Mouse (Mus musculus) midbrain, embryonic 16.5 days (tissue): Measurements from ENCODE around the gene Xrcc1. TPM values are rescaled to one million over a fixed set of nuclear protein-coding genes. Genes with fewer than 3 reads are reported as not detected.

ENCODE experiments used
- ATAC-seq: fragments of 200-750 bp; cut with Nextera tagmentation; 2 replicates; pipeline ENCODE4 v1.8.0; 2017; ENCODE audit warnings: moderate TSS enrichment
- H3K27ac ChIP-seq: fragments of 300-500 bp; sonication (generic); 2 replicates; pipeline ENCODE4 v1.5.1; 2014; ENCODE audit warnings: mild to moderate bottlenecking, low read length, mixed read lengths
- H3K27me3 ChIP-seq: fragments of 300-500 bp; sonication (generic); 2 replicates; pipeline ENCODE4 v1.6.1; 2014; ENCODE audit warnings: low read depth, low read length, mixed read lengths; ENCODE audit not compliant: control insufficient read depth, insufficient read depth
- H3K36me3 ChIP-seq: fragments of 300-500 bp; sonication (generic); 2 replicates; pipeline ENCODE4 v1.6.1; 2014; ENCODE audit warnings: mild to moderate bottlenecking, low read length, moderate library complexity, mixed read lengths; ENCODE audit not compliant: control insufficient read depth, insufficient read depth
- H3K4me1 ChIP-seq: fragments of 300-500 bp; sonication (generic); 2 replicates; pipeline ENCODE4 v1.6.1; 2014; ENCODE audit warnings: mild to moderate bottlenecking, low read length, mixed read lengths; ENCODE audit not compliant: control insufficient read depth, insufficient read depth
- H3K4me2 ChIP-seq: fragments of 300-500 bp; sonication (generic); 2 replicates; pipeline ENCODE4 v1.6.1; 2014; ENCODE audit warnings: mild to moderate bottlenecking, low read length, mixed read lengths
- H3K4me3 ChIP-seq: fragments of 300-500 bp; sonication (generic); 2 replicates; pipeline ENCODE4 v1.5.1; 2014; ENCODE audit warnings: low read depth, mild to moderate bottlenecking, low read length, moderate library complexity, mixed read lengths
- H3K9ac ChIP-seq: fragments of 300-500 bp; sonication (generic); 2 replicates; pipeline ENCODE4 v1.6.1; 2014; ENCODE audit warnings: low read depth, low read length, mixed read lengths
- H3K9me3 ChIP-seq: fragments of 300-500 bp; sonication (generic); replicated peaks from 2 replicates; pipeline ENCODE4 v1.6.1; 2014; ENCODE audit warnings: mild to moderate bottlenecking, low read length, mixed read lengths; ENCODE audit not compliant: control insufficient read depth, poor library complexity, severe bottlenecking
- WGBS: fragments of 180-500 bp; shearing (Covaris S2); extraction: QIAGEN DNeasy Blood & Tissue Kit; methylation state at CpG from one replicate; pipeline ENCODE4 v1.1.7; 2014; 5-methylcytosine and 5-hydroxymethylcytosine counted together
- polyA plus RNA-seq: library from polyadenylated mRNA; unstranded; fragments of >200 nt; fragmentation: Nextera tagmentation; extraction: Ambion mirVana; gene quantifications from 2 replicates; pipeline ENCODE4 v1.2.1, GENCODE M21; 2015

Xrcc1 gene
- polyA plus RNA-seq, 1 experiment from 2014 or later: 66.1 TPM

DNA sequence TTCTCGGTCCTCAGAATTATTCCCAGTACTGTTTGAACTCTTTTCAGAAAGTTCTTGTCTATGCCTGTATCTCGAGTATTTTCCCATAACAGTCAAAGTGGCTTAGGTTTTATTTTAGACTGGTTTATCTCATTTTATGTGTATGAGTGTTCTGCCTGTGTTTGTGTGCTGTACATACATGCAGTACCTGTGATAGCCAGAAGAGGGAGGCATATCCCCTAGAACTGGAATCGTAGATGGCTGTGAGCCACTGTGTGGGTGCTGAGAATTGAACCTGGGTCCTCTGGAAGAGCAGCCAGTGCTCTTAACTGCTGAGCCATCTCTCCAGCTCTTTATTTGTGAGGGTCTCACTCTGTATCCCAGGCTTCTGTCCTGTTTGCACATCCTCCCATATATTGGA lies 75.1 kb downstream of the Xrcc1 start:
- H3K4me1 ChIP-seq: no peaks in the 10 kb centered on the region
- ATAC-seq: no peak
- no peaks in the 10 kb centered on the region for H3K36me3 ChIP-seq
- no peak overlapping the region for H3K27ac ChIP-seq
- H3K27me3 ChIP-seq: no peaks in the 10 kb centered on the region
- no peak overlapping the region for H3K9ac ChIP-seq
- H3K4me3 ChIP-seq: no peak overlapping the region
- H3K4me2 ChIP-seq: no peak overlapping the region
- 85% methylated on average over 3 of the region's 3 CpGs for WGBS
- no peaks in the 10 kb centered on the region for H3K9me3 ChIP-seq

- no peak overlapping the region for H3K9ac ChIP-seq
- WGBS: 83% methylated on average over 6 of the region's 6 CpGs
- H3K4me2 ChIP-seq: no peak overlapping the region
These were observed 76.9 kb downstream of the Xrcc1 start for GRCm38 (mm10) chr7:24622967-24623366.

More at GRCm38 (mm10) chr7:24622967-24623366, 76.9 kb downstream of the Xrcc1 start:
- Histone ChIP-seq H3K36me3 (no peaks in the 10 kb centered on the region), H3K27ac (no peak overlapping the region), H3K4me1 (no peaks in the 10 kb centered on the region), H3K27me3 (no peaks in the 10 kb centered on the region), H3K4me3 (no peak overlapping the region), H3K9me3 (no peaks in the 10 kb centered on the region)
- no peak for ATAC-seq

Other genes with a start within 250 kb of the Xrcc1 start
- gene Zfp61, start 245.1 kb upstream of the Xrcc1 start, polyA plus RNA-seq: 46.2 and 46.3 TPM in 2 replicates
- 22.2 and 23.1 TPM in 2 replicates for gene Zfp94, start 229.6 kb upstream of the Xrcc1 start, polyA plus RNA-seq
- gene Tescl, start 212.4 kb upstream of the Xrcc1 start, polyA plus RNA-seq: 0.29 TPM in 1 of 2 replicates, not detected in the other
- gene Lypd5, start 197.1 kb upstream of the Xrcc1 start, polyA plus RNA-seq: not detected in 2 replicates
- gene Kcnn4, start 176.0 kb upstream of the Xrcc1 start, polyA plus RNA-seq: 0.81 and 0.84 TPM in 2 replicates
- 38.3 and 39.4 TPM in 2 replicates for gene Smg9, start 146.7 kb upstream of the Xrcc1 start, polyA plus RNA-seq
- not detected in 2 replicates for gene Irgc1, start 94.0 kb upstream of the Xrcc1 start, polyA plus RNA-seq
- 1.6 and 1.8 TPM in 2 replicates for gene Plaur, start 83.8 kb upstream of the Xrcc1 start, polyA plus RNA-seq
- 63.2 and 75.3 TPM in 2 replicates for gene Cadm4, start 64.3 kb upstream of the Xrcc1 start, polyA plus RNA-seq
- gene Zfp428, start 39.3 kb upstream of the Xrcc1 start, polyA plus RNA-seq: 298 and 327 TPM in 2 replicates
- 1.6 and 1.7 TPM in 2 replicates for gene AC161166.1, start 33.8 kb upstream of the Xrcc1 start, polyA plus RNA-seq
- gene Irgq, start 15.6 kb upstream of the Xrcc1 start, polyA plus RNA-seq: 26.3 and 26.9 TPM in 2 replicates
- not detected in 2 replicates for gene Pinlyp, start 171 bp upstream of the Xrcc1 start, polyA plus RNA-seq
- 26.5 and 30.7 TPM in 2 replicates for gene Ethe1, start 41.3 kb downstream of the Xrcc1 start, polyA plus RNA-seq
- 18.2 and 20.9 TPM in 2 replicates for gene Zfp575, start 41.4 kb downstream of the Xrcc1 start, polyA plus RNA-seq
- not detected in 2 replicates for gene Phldb3, start 64.5 kb downstream of the Xrcc1 start, polyA plus RNA-seq
- gene Lypd3, start 90.3 kb downstream of the Xrcc1 start, polyA plus RNA-seq: 0.36 and 0.45 TPM in 2 replicates
- gene Tex101, start 130.4 kb downstream of the Xrcc1 start, polyA plus RNA-seq: not detected in 2 replicates
- not detected in 2 replicates for gene BC049730, start 163.0 kb downstream of the Xrcc1 start, polyA plus RNA-seq
- gene Gm4763, start 180.6 kb downstream of the Xrcc1 start, polyA plus RNA-seq: not detected in 2 replicates
- gene Cd177, start 214.0 kb downstream of the Xrcc1 start, polyA plus RNA-seq: 0.46 and 0.62 TPM in 2 replicates
- gene Ceacam10, start 230.9 kb downstream of the Xrcc1 start, polyA plus RNA-seq: 0.24 and 0.25 TPM in 2 replicates